Mouse (Mus musculus): ENCODE data around the gene Jph4. TPM values are rescaled to one million over a fixed set of nuclear protein-coding genes. Genes with fewer than 3 reads are reported as not detected.

The Jph4 gene
- polyA plus RNA-seq, 1 experiment from 2014 or later = 0.78 TPM

- Histone ChIP-seq H3K4me1 (replicated peaks) (peaks cover 29% of the 10 kb centered on the region), H3K36me3 (no peaks in the 10 kb centered on the region), H3K27me3 (peaks cover 42% of the 10 kb centered on the region), H3K27ac (peak within 1 kb of the TSS; percentile 62; the same call in 1 of the 2 replicates), H3K4me2 (peak within 1 kb of the TSS; percentile 93), H3K4me3 (replicated peaks) (peak within 1 kb of the TSS; percentile 50), H3K9ac (replicated peaks) (peak within 1 kb of the TSS; percentile 69), H3K9me3 (no peaks in the 10 kb centered on the region)
- under 1% methylated on average over 39 of the region's 39 CpGs for WGBS
- ATAC-seq (ENCODE audit: insufficient number of reproducible peaks, insufficient read depth, low FRiP score, low TSS enrichment, low read depth) = peak; percentile 45; the same call in 1 of the 2 replicates
These were observed 10.6 kb downstream of the Jph4 start, which contains the start of gene Ap1g2 for GRCm38 (mm10) chr14:55105836-55106809. Ap1g2 (minus strand) TSS chr14:55106593.

GRCm38 (mm10) chr14:55105386-55105785 is 11.3 kb downstream of the Jph4 start:
- ATAC-seq (ENCODE audit: insufficient number of reproducible peaks, insufficient read depth, low FRiP score, low TSS enrichment, low read depth) = no peak
- peak overlapping the region; percentile 69; the same call in 1 of the 2 replicates for H3K9ac ChIP-seq (replicated peaks)
- peak overlapping the region; percentile 62; the same call in 1 of the 2 replicates for H3K27ac ChIP-seq
- peak overlapping the region; percentile 50 for H3K4me3 ChIP-seq (replicated peaks)
- H3K27me3 ChIP-seq = peaks cover 35% of the 10 kb centered on the region
- 2% methylated on average over 7 of the region's 7 CpGs for WGBS
- no peaks in the 10 kb centered on the region for H3K36me3 ChIP-seq
- H3K4me2 ChIP-seq = peak overlapping the region; percentile 93
- H3K4me1 ChIP-seq (replicated peaks) = peaks cover 29% of the 10 kb centered on the region
- no peaks in the 10 kb centered on the region for H3K9me3 ChIP-seq

- Histone ChIP-seq H3K9me3 (no peaks in the 10 kb centered on the region), H3K27ac (no peak overlapping the region), H3K27me3 (peaks cover 25% of the 10 kb centered on the region), H3K9ac (replicated peaks) (no peak overlapping the region), H3K4me1 (replicated peaks) (peaks cover 27% of the 10 kb centered on the region), H3K4me2 (no peak overlapping the region), H3K4me3 (replicated peaks) (no peak overlapping the region), H3K36me3 (peaks cover 5% of the 10 kb centered on the region)
- WGBS = 86% methylated on average over 18 of the region's 18 CpGs
- no peak for ATAC-seq (ENCODE audit: insufficient number of reproducible peaks, insufficient read depth, low FRiP score, low TSS enrichment, low read depth)
These were observed 12.4 kb downstream of the Jph4 start for GRCm38 (mm10) chr14:55104365-55104764.

- Histone ChIP-seq H3K4me2 (no peak overlapping the region), H3K36me3 (peaks cover 25% of the 10 kb centered on the region), H3K4me1 (replicated peaks) (peaks cover 15% of the 10 kb centered on the region), H3K4me3 (replicated peaks) (no peak overlapping the region), H3K27me3 (peaks cover 5% of the 10 kb centered on the region), H3K27ac (no peak overlapping the region), H3K9me3 (no peaks in the 10 kb centered on the region), H3K9ac (replicated peaks) (no peak overlapping the region)
- WGBS = 72% methylated on average over 15 of the region's 15 CpGs
- ATAC-seq (ENCODE audit: insufficient number of reproducible peaks, insufficient read depth, low FRiP score, low TSS enrichment, low read depth) = no peak
These were observed 14.4 kb downstream of the Jph4 start for GRCm38 (mm10) chr14:55102253-55102785.

GRCm38 (mm10) chr14:55101592-55101991 is 15.1 kb downstream of the Jph4 start:
- 50% methylated on average over 4 of the region's 4 CpGs for WGBS
- no peaks in the 10 kb centered on the region for H3K27me3 ChIP-seq
- H3K9ac ChIP-seq (replicated peaks) = no peak overlapping the region
- no peak for ATAC-seq (ENCODE audit: insufficient number of reproducible peaks, insufficient read depth, low FRiP score, low TSS enrichment, low read depth)
- H3K9me3 ChIP-seq = no peaks in the 10 kb centered on the region
- H3K4me2 ChIP-seq = no peak overlapping the region
- H3K4me3 ChIP-seq (replicated peaks) = no peak overlapping the region
- peaks cover 27% of the 10 kb centered on the region for H3K36me3 ChIP-seq
- H3K4me1 ChIP-seq (replicated peaks) = peaks cover 22% of the 10 kb centered on the region
- H3K27ac ChIP-seq = no peak overlapping the region

GRCm38 (mm10) chr14:55098067-55098466 is 18.7 kb downstream of the Jph4 start:
- peaks cover 21% of the 10 kb centered on the region for H3K4me1 ChIP-seq (replicated peaks)
- peaks cover 27% of the 10 kb centered on the region for H3K36me3 ChIP-seq
- H3K4me3 ChIP-seq (replicated peaks) = no peak overlapping the region
- H3K27me3 ChIP-seq = 0 out of 2 replicates have a peak, but pooled peaks cover 3% of the 10 kb centered on the region
- H3K4me2 ChIP-seq = no peak overlapping the region
- H3K9ac ChIP-seq (replicated peaks) = no peak overlapping the region
- H3K27ac ChIP-seq = no peak overlapping the region
- H3K9me3 ChIP-seq = no peaks in the 10 kb centered on the region
- 64% methylated on average over 4 of the region's 4 CpGs for WGBS
- ATAC-seq (ENCODE audit: insufficient number of reproducible peaks, insufficient read depth, low FRiP score, low TSS enrichment, low read depth) = no peak

GRCm38 (mm10) chr14:55097646-55098045 is 19.1 kb downstream of the Jph4 start:
- H3K4me1 ChIP-seq (replicated peaks) = peaks cover 21% of the 10 kb centered on the region
- WGBS = 79% methylated on average over 10 of the region's 10 CpGs
- no peaks in the 10 kb centered on the region for H3K9me3 ChIP-seq
- no peak overlapping the region for H3K27ac ChIP-seq
- H3K4me3 ChIP-seq (replicated peaks) = no peak overlapping the region
- 0 out of 2 replicates have a peak, but pooled peaks cover 3% of the 10 kb centered on the region for H3K27me3 ChIP-seq
- no peak overlapping the region for H3K4me2 ChIP-seq
- ATAC-seq (ENCODE audit: insufficient number of reproducible peaks, insufficient read depth, low FRiP score, low TSS enrichment, low read depth) = no peak
- no peak overlapping the region for H3K9ac ChIP-seq (replicated peaks)
- H3K36me3 ChIP-seq = peaks cover 27% of the 10 kb centered on the region

GRCm38 (mm10) chr14:55096573-55097087 is 20.1 kb downstream of the Jph4 start:
- H3K9me3 ChIP-seq = no peaks in the 10 kb centered on the region
- peaks cover 21% of the 10 kb centered on the region for H3K4me1 ChIP-seq (replicated peaks)
- 0 out of 2 replicates have a peak, but pooled peaks cover 3% of the 10 kb centered on the region for H3K27me3 ChIP-seq
- peaks cover 27% of the 10 kb centered on the region for H3K36me3 ChIP-seq
- H3K9ac ChIP-seq (replicated peaks) = no peak overlapping the region
- H3K4me2 ChIP-seq = no peak overlapping the region
- no peak overlapping the region for H3K27ac ChIP-seq
- WGBS = 58% methylated on average over 9 of the region's 9 CpGs
- H3K4me3 ChIP-seq (replicated peaks) = no peak overlapping the region
- ATAC-seq (ENCODE audit: insufficient number of reproducible peaks, insufficient read depth, low FRiP score, low TSS enrichment, low read depth) = no peak

- H3K36me3 ChIP-seq = peaks cover 27% of the 10 kb centered on the region
- H3K4me3 ChIP-seq (replicated peaks) = peak overlapping the region; percentile 61
- no peak overlapping the region for H3K27ac ChIP-seq
- peak overlapping the region; percentile 70 for H3K4me2 ChIP-seq
- peaks cover 29% of the 10 kb centered on the region for H3K4me1 ChIP-seq (replicated peaks)
- H3K9me3 ChIP-seq = no peaks in the 10 kb centered on the region
- no peak for ATAC-seq (ENCODE audit: insufficient number of reproducible peaks, insufficient read depth, low FRiP score, low TSS enrichment, low read depth)
- peaks cover 3% of the 10 kb centered on the region; the same call in 1 of the 2 replicates for H3K27me3 ChIP-seq
- H3K9ac ChIP-seq (replicated peaks) = peak overlapping the region; percentile 54; the same call in 1 of the 2 replicates
- 65% methylated on average over 12 of the region's 12 CpGs for WGBS
These were observed 21.1 kb downstream of the Jph4 start for GRCm38 (mm10) chr14:55095671-55096070.

- Histone ChIP-seq H3K4me1 (replicated peaks) (peaks cover 29% of the 10 kb centered on the region), H3K27ac (0 out of 2 replicates have a peak overlapping the region, but pooled peaks have one; percentile 62), H3K4me2 (peak overlapping the region; percentile 70), H3K4me3 (replicated peaks) (peak overlapping the region; percentile 61), H3K9ac (replicated peaks) (peak overlapping the region; percentile 54), H3K27me3 (peaks cover 3% of the 10 kb centered on the region; the same call in 1 of the 2 replicates), H3K9me3 (no peaks in the 10 kb centered on the region), H3K36me3 (peaks cover 27% of the 10 kb centered on the region)
- no peak for ATAC-seq (ENCODE audit: insufficient number of reproducible peaks, insufficient read depth, low FRiP score, low TSS enrichment, low read depth)
- 55% methylated on average over 9 of the region's 9 CpGs for WGBS
These were observed 21.5 kb downstream of the Jph4 start for GRCm38 (mm10) chr14:55095263-55095662.
